ENCODE assay signal across 25 mouse cellular contexts in genomic region chr1:60898933-60899210, GRCm38 (mm10). TPM values are rescaled to one million over a fixed set of nuclear protein-coding genes. Genes with fewer than 3 reads are reported as not detected.
DNase-seq lines count a peak whose midpoint lies in the region; ATAC-seq and TF ChIP-seq lines count a peak whose summit lies in the region.
"Had no signal": no experiment of that assay in that cellular context is flagged by ENCODE, and none has a peak within 500 bp of the region (broad histone marks: within the 10 kb centered on the region; RNA-seq: fewer than 3 reads in every experiment).

No protein-coding gene starts in this region.

- no peak for TF ChIP-seq POLR2A in bone marrow macrophage, adult 2 months (IDR thresholded peaks at IDR 0.05; ENCODE audit: borderline replicate concordance, low read depth, low read length)

- 0 out of 2 replicates have a peak overlapping the region, but pooled peaks have one; percentile 6 for H3K27ac ChIP-seq in liver, postnatal 0 days (ENCODE audit: low read depth)
- no peak overlapping the region for H3K27ac ChIP-seq in liver, embryonic 11.5 days (ENCODE audit: low read depth, low read length)
- peak overlapping the region; percentile 50 for H3K27ac ChIP-seq in bone marrow macrophage, adult 2 months (ENCODE audit: insufficient read depth, low read depth, low read length)
- H3K27ac ChIP-seq: embryonic facial prominence, embryonic 12.5 days; forebrain, embryonic 12.5 days; heart, embryonic 15.5 days; hindbrain, embryonic 15.5 days had no signal

- ATAC-seq in liver, postnatal 0 days: 0 out of 2 replicates have a peak, but pooled peaks have one; percentile 29
- ATAC-seq in liver, embryonic 11.5 days (replicated peaks; ENCODE audit: low FRiP score): no peak
- 0 out of 2 replicates have a peak, but pooled peaks have one; percentile 15 for ATAC-seq in megakaryocyte, adult 5-6 weeks (ENCODE audit: poor library complexity, severe bottlenecking)
- ATAC-seq: forebrain, embryonic 16.5 days had no signal

- DNase-seq in liver, postnatal 0 days: no peak
- no peak for DNase-seq in liver, embryonic 11.5 days (ENCODE audit: low spot score)
- DNase-seq in gonadal fat pad, adult 2 months (ENCODE audit: low read depth): peak; percentile 68
- no peak for DNase-seq in urinary bladder, adult 18-20 months (ENCODE audit: low spot score in 2 of 2)
- no peak for DNase-seq in adrenal gland, postnatal 14 days
- DNase-seq in right cerebral cortex, postnatal 36 days (ENCODE audit: low spot score in 2 of 2): no peak
- DNase-seq: adrenal gland, postnatal 36 days; B cell, adult 2 months; cerebellum, adult 11-12 months; cerebellum, adult 9-10 months; cerebellum, postnatal 25 days had no signal

- H3K4me1 ChIP-seq in liver, postnatal 0 days (ENCODE audit: insufficient read depth): no peaks in the 10 kb centered on the region
- H3K4me1 ChIP-seq in liver, embryonic 11.5 days (replicated peaks; ENCODE audit: control insufficient read depth, insufficient read depth, low read length): no peaks in the 10 kb centered on the region
- H3K4me1 ChIP-seq in bone marrow macrophage, adult 2 months (ENCODE audit: control insufficient read depth, insufficient read depth, low read length): peaks cover 16% of the 10 kb centered on the region
- H3K4me1 ChIP-seq: embryonic facial prominence, embryonic 12.5 days; forebrain, embryonic 12.5 days; heart, embryonic 15.5 days had no signal

- no peak overlapping the region for H3K4me2 ChIP-seq in liver, postnatal 0 days (ENCODE audit: low read depth, low read length)
- no peak overlapping the region for H3K4me2 ChIP-seq in liver, embryonic 11.5 days
- H3K4me2 ChIP-seq: embryonic facial prominence, embryonic 12.5 days; forebrain, embryonic 12.5 days; heart, embryonic 11.5 days; heart, embryonic 15.5 days; hindbrain, embryonic 15.5 days had no signal

- no peaks in the 10 kb centered on the region for H3K27me3 ChIP-seq in liver, postnatal 0 days (ENCODE audit: insufficient read depth, low read length)
- H3K27me3 ChIP-seq in liver, embryonic 11.5 days (replicated peaks; ENCODE audit: control insufficient read depth, insufficient read depth, low read length): no peaks in the 10 kb centered on the region
- H3K27me3 ChIP-seq: embryonic facial prominence, embryonic 12.5 days; forebrain, embryonic 12.5 days; heart, embryonic 15.5 days; hindbrain, embryonic 15.5 days had no signal

- H3K4me3 ChIP-seq in liver, postnatal 0 days (ENCODE audit: low read depth, low read length): no peak overlapping the region
- H3K4me3 ChIP-seq in liver, embryonic 11.5 days (ENCODE audit: low read depth, low read length): no peak overlapping the region
- no peak overlapping the region for H3K4me3 ChIP-seq in bone marrow macrophage, adult 2 months (ENCODE audit: insufficient read depth, low read length)
- H3K4me3 ChIP-seq: embryonic facial prominence, embryonic 12.5 days; forebrain, embryonic 12.5 days; heart, embryonic 15.5 days; hindbrain, embryonic 15.5 days had no signal

- no peak for TF ChIP-seq CTCF in liver, postnatal 0 days (IDR thresholded peaks at IDR 0.05; ENCODE audit: low read depth)
- no peak for TF ChIP-seq CTCF in bone marrow macrophage, adult 2 months (IDR thresholded peaks at IDR 0.05; ENCODE audit: low read depth, low read length)

- no peaks in the 10 kb centered on the region for H3K36me3 ChIP-seq in liver, postnatal 0 days (replicated peaks; ENCODE audit: insufficient read depth, low read length)
- no peaks in the 10 kb centered on the region for H3K36me3 ChIP-seq in liver, embryonic 11.5 days (ENCODE audit: control insufficient read depth, insufficient read depth, low read length)
- H3K36me3 ChIP-seq: embryonic facial prominence, embryonic 12.5 days; forebrain, embryonic 12.5 days; heart, embryonic 15.5 days; hindbrain, embryonic 15.5 days had no signal

- H3K9me3 ChIP-seq in liver, postnatal 0 days (ENCODE audit: low read length): no peaks in the 10 kb centered on the region
- H3K9me3 ChIP-seq in liver, embryonic 11.5 days (ENCODE audit: control insufficient read depth, low read length): no peaks in the 10 kb centered on the region
- H3K9me3 ChIP-seq: embryonic facial prominence, embryonic 12.5 days; forebrain, embryonic 12.5 days; heart, embryonic 15.5 days; hindbrain, embryonic 15.5 days had no signal

- H3K9ac ChIP-seq in liver, postnatal 0 days (replicated peaks): no peak overlapping the region
- no peak overlapping the region for H3K9ac ChIP-seq in liver, embryonic 11.5 days (ENCODE audit: low read depth, low read length)
- H3K9ac ChIP-seq: embryonic facial prominence, embryonic 12.5 days; forebrain, embryonic 12.5 days; heart, embryonic 15.5 days; hindbrain, embryonic 15.5 days had no signal

- TF ChIP-seq EP300 in liver, postnatal 0 days (IDR thresholded peaks at IDR 0.05; ENCODE audit: low read depth): no peak

- WGBS in liver, postnatal 0 days (ENCODE audit: insufficient replicate concordance): 63% methylated on average over 2 of the region's 2 CpGs
- WGBS in liver, embryonic 11.5 days: 72% methylated on average over 2 of the region's 2 CpGs

RNA-seq across cellular contexts. Expression of gene Ctla4, which starts 12.1 kb away (rescaled TPM):
- polyA plus RNA-seq in liver, postnatal 0 days (2015; fragmentation: Nextera tagmentation; extraction: Ambion mirVana): not detected in 2 replicates
- not detected in 2 replicates for polyA plus RNA-seq in liver, embryonic 11.5 days (2014; fragmentation: Nextera tagmentation; extraction: Ambion mirVana)
- polyA plus RNA-seq in bone marrow macrophage, adult 2 months (2012; ENCODE audit: insufficient read depth, insufficient read length, missing spikeins): not detected in 2 replicates
- not detected in 2 replicates for polyA plus RNA-seq in gonadal fat pad, adult 2 months (2012; rRNA removed)
- 0.16 TPM in 1 of 2 replicates, not detected in the other for total RNA-seq in megakaryocyte, adult 5-6 weeks (2015)
- total RNA-seq in megakaryocyte, adult 5-6 weeks (2017): 0.44 and 0.65 TPM in 2 replicates
- 0.52 and 1.1 TPM in 2 replicates for total RNA-seq in adrenal gland, postnatal 14 days (2021)
- total RNA-seq: adrenal gland, adult 18-20 months; adrenal gland, postnatal 36 days; gastrocnemius, postnatal 25 days; MEL had no signal
- polyA plus RNA-seq: brain, embryonic 14.5 days; embryonic facial prominence, embryonic 12.5 days; forebrain, embryonic 12.5 days; forebrain, embryonic 16.5 days; frontal cortex, adult 2 months; hindbrain, embryonic 11.5 days; hindbrain, embryonic 15.5 days had no signal
